Mouse (Mus musculus): ENCODE data around the gene Lrr1.

DNA sequence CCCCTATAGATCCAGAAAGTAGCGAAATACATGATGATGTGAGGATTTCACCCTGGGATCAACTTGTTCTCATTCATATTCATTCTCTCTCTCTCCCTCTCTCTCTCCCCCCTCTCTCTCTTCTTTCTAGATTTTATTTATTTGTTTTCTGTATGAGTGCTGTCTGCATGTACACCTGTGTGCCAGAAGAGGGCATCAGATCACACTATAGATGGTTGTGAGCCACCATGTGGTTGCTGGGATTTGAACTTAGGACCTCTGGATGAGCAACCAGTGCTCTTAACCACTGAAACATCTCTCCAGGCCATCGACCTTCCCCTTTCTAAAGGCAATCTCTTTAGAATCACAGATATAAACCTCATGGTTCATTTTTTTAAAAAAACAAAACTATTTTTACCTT, 39.9 kb downstream of the Lrr1 start:
- TF ChIP-seq POLR2A (IDR thresholded peaks at IDR 0.05; ENCODE audit: borderline replicate concordance, insufficient read depth, low read length) (no peak), CTCF (IDR thresholded peaks at IDR 0.05; ENCODE audit: borderline replicate concordance, insufficient read depth, low read depth, low read length) (no peak)
